Mouse (Mus musculus) heart, adult 8-10 months (tissue): ENCODE data around the gene Cyp26b1. TPM values are rescaled to one million over a fixed set of nuclear protein-coding genes. Genes with fewer than 3 reads are reported as not detected.

Experiments
- DNase-seq: peaks from one replicate; pipeline ENCODE4 v3.0.0; 2022; ENCODE audit warnings: low spot score
- total RNA-seq, 4 experiments: library from RNA; stranded (reverse); gene quantifications; 2 replicates each; pipeline ENCODE4 v1.2.4; 2022

The Cyp26b1 gene
- total RNA-seq, 4 experiments from 2014 or later = 3.0 to 20.4 (median 14.1) TPM

- no peak for DNase-seq
Observed at GRCm38 (mm10) chr6:84562948-84563347, 30.8 kb downstream of the Cyp26b1 start.

GRCm38 (mm10) chr6:84561171-84561570, 32.5 kb downstream of the Cyp26b1 start:
- DNase-seq = no peak

- DNase-seq = no peak
Observed at GRCm38 (mm10) chr6:84549852-84550437, 43.8 kb downstream of the Cyp26b1 start.

- DNase-seq = no peak
Observed at GRCm38 (mm10) chr6:84545428-84545827, 48.3 kb downstream of the Cyp26b1 start.

- no peak for DNase-seq
Observed at GRCm38 (mm10) chr6:84544359-84544758, 49.3 kb downstream of the Cyp26b1 start.

- DNase-seq = no peak
Observed at GRCm38 (mm10) chr6:84543516-84543915, 50.2 kb downstream of the Cyp26b1 start.

- no peak for DNase-seq
Observed at GRCm38 (mm10) chr6:84539924-84540323, 53.8 kb downstream of the Cyp26b1 start.

- no peak for DNase-seq
Observed at GRCm38 (mm10) chr6:84538681-84539080, 55.0 kb downstream of the Cyp26b1 start.

- no peak for DNase-seq
Observed at GRCm38 (mm10) chr6:84537611-84538197, 56.0 kb downstream of the Cyp26b1 start.

GRCm38 (mm10) chr6:84534944-84535343, 58.8 kb downstream of the Cyp26b1 start:
- no peak for DNase-seq

- no peak for DNase-seq
Observed at GRCm38 (mm10) chr6:84529912-84530311, 63.8 kb downstream of the Cyp26b1 start.

GRCm38 (mm10) chr6:84524901-84525601, 68.7 kb downstream of the Cyp26b1 start:
- no peak for DNase-seq
